Mouse (Mus musculus) ES-E14 (cell line): ENCODE measurements at regions not wholly inside any gene's neighbourhood (a gene's known extent, or its start where the extent isn't known, plus 50 kb on each side); places are given as distances from the start of the nearest gene placed in this dataset.

Experiments
- MAFK ChIP-seq: IDR thresholded peaks from 2 replicates; pipeline ENCODE4 v1.6.1; 2014; ENCODE audit warnings: mild to moderate bottlenecking, low read depth, low read length, inconsistent platforms; ENCODE audit not compliant: insufficient read depth
- ZC3H11A ChIP-seq: IDR thresholded peaks from 2 replicates; pipeline ENCODE4 v1.6.1; 2012; ENCODE audit warnings: low read depth, mild to moderate bottlenecking, inconsistent platforms, low read length, borderline replicate concordance
- ZNF384 ChIP-seq: IDR thresholded peaks from 2 replicates; pipeline ENCODE4 v1.6.1; 2012; ENCODE audit warnings: low read depth, low read length, inconsistent platforms

DNA sequence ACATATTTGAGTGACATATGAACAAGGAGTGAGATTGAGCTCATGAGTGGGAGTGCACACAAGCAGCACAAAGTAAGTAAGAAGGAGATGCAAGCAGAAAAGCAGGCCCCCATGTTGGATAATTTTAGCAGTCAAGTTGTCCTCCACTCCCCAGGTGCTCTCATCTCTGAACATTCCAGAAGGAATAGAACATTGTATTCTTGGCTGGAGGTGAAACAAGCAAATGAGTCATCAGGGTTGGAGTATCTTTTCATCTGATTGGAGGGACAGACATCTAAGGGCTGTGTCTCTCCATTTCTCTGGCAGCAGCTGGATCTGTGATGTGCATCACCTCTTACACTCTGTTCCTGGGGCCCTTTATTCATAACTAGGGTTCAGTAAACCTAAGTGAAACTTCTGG lies 122.7 kb downstream of the Cldn1 start:
- TF ChIP-seq ZC3H11A, result no peak
- no peak for TF ChIP-seq ZNF384
- TF ChIP-seq MAFK, result no peak
